Mouse (Mus musculus): ENCODE results near the gene Ucp1. TPM values are rescaled to one million over a fixed set of nuclear protein-coding genes. Genes with fewer than 3 reads are reported as not detected.

The Ucp1 gene
- total RNA-seq (2014; fragmentation: Nextera tagmentation) (not detected in 2 replicates), total RNA-seq (2017) (not detected in 2 replicates), polyA plus RNA-seq (2012) (not detected in 2 replicates)

GRCm38 (mm10) chr8:83290176-83290575, at the start of gene Ucp1:
Ucp1 (plus strand) TSS chr8:83290352.
- Histone ChIP-seq H3K27me3 (ENCODE audit: insufficient read depth, low read length) (peaks cover 26% of the 10 kb centered on the region), H3K9me3 (replicated peaks) (no peaks in the 10 kb centered on the region), H3K4me3 (ENCODE audit: low read depth, low read length) (no peak within 1 kb of the TSS), H3K4me1 (ENCODE audit: insufficient read depth, low read depth, low read length) (peaks cover 3% of the 10 kb centered on the region; the same call in 1 of the 2 replicates), H3K36me3 (replicated peaks) (no peaks in the 10 kb centered on the region)
- ATAC-seq (ENCODE audit: extremely low read depth, insufficient number of reproducible peaks, low FRiP score, poor library complexity, severe bottlenecking) (no peak), DNase-seq (ENCODE audit: low spot score) (no peak)
- TF ChIP-seq POLR2AphosphoS5 (IDR thresholded peaks at IDR 0.05; ENCODE audit: insufficient replicate concordance, low read depth, low read length) (no peak), CTCF (IDR thresholded peaks at IDR 0.05; ENCODE audit: low read depth, low read length) (no peak), GATA2 (IDR thresholded peaks at IDR 0.05; ENCODE audit: borderline replicate concordance, low read depth, low read length) (no peak), GATA1 (IDR thresholded peaks at IDR 0.05; ENCODE audit: borderline replicate concordance, low read length) (no peak), TAL1 (conservative IDR thresholded peaks at IDR 0.05; ENCODE audit: low read depth, low read length) (no peak)

- no peak for DNase-seq (ENCODE audit: low spot score)
- TF ChIP-seq GATA2 (IDR thresholded peaks at IDR 0.05; ENCODE audit: borderline replicate concordance, low read depth, low read length), result no peak
- TF ChIP-seq CTCF (IDR thresholded peaks at IDR 0.05; ENCODE audit: low read depth, low read length), result no peak
- TF ChIP-seq POLR2AphosphoS5 (IDR thresholded peaks at IDR 0.05; ENCODE audit: insufficient replicate concordance, low read depth, low read length), result no peak
- TF ChIP-seq TAL1 (conservative IDR thresholded peaks at IDR 0.05; ENCODE audit: low read depth, low read length), result no peak
- no peak for TF ChIP-seq GATA1 (IDR thresholded peaks at IDR 0.05; ENCODE audit: borderline replicate concordance, low read length)
- H3K27me3 ChIP-seq (ENCODE audit: insufficient read depth, low read length), result peaks cover 5% of the 10 kb centered on the region; the same call in 1 of the 2 replicates
- ATAC-seq (ENCODE audit: extremely low read depth, insufficient number of reproducible peaks, low FRiP score, poor library complexity, severe bottlenecking), result no peak
- no peaks in the 10 kb centered on the region for H3K36me3 ChIP-seq (replicated peaks)
- H3K4me1 ChIP-seq (ENCODE audit: insufficient read depth, low read depth, low read length), result no peaks in the 10 kb centered on the region
- no peaks in the 10 kb centered on the region for H3K9me3 ChIP-seq (replicated peaks)
- no peak overlapping the region for H3K4me3 ChIP-seq (ENCODE audit: low read depth, low read length)
These were observed 46.0 kb upstream of the Ucp1 start for GRCm38 (mm10) chr8:83244151-83244550.

- Histone ChIP-seq H3K4me3 (ENCODE audit: low read depth, low read length) (no peak overlapping the region), H3K4me1 (ENCODE audit: insufficient read depth, low read depth, low read length) (no peaks in the 10 kb centered on the region), H3K27me3 (ENCODE audit: insufficient read depth, low read length) (peaks cover 12% of the 10 kb centered on the region), H3K9me3 (replicated peaks) (no peaks in the 10 kb centered on the region), H3K36me3 (replicated peaks) (no peaks in the 10 kb centered on the region)
- ATAC-seq (ENCODE audit: extremely low read depth, insufficient number of reproducible peaks, low FRiP score, poor library complexity, severe bottlenecking) (no peak), DNase-seq (ENCODE audit: low spot score) (no peak)
- TF ChIP-seq GATA1 (IDR thresholded peaks at IDR 0.05; ENCODE audit: borderline replicate concordance, low read length), result no peak
- TF ChIP-seq GATA2 (IDR thresholded peaks at IDR 0.05; ENCODE audit: borderline replicate concordance, low read depth, low read length), result no peak
- no peak for TF ChIP-seq TAL1 (conservative IDR thresholded peaks at IDR 0.05; ENCODE audit: low read depth, low read length)
- TF ChIP-seq POLR2AphosphoS5 (IDR thresholded peaks at IDR 0.05; ENCODE audit: insufficient replicate concordance, low read depth, low read length), result no peak
- no peak for TF ChIP-seq CTCF (IDR thresholded peaks at IDR 0.05; ENCODE audit: low read depth, low read length)
These were observed 39.3 kb upstream of the Ucp1 start for GRCm38 (mm10) chr8:83250858-83251257.

GRCm38 (mm10) chr8:83251362-83252246, 38.5 kb upstream of the Ucp1 start:
- Histone ChIP-seq H3K4me3 (ENCODE audit: low read depth, low read length) (no peak overlapping the region), H3K9me3 (replicated peaks) (no peaks in the 10 kb centered on the region), H3K4me1 (ENCODE audit: insufficient read depth, low read depth, low read length) (no peaks in the 10 kb centered on the region), H3K27me3 (ENCODE audit: insufficient read depth, low read length) (peaks cover 12% of the 10 kb centered on the region), H3K36me3 (replicated peaks) (no peaks in the 10 kb centered on the region)
- no peak for DNase-seq (ENCODE audit: low spot score)
- no peak for ATAC-seq (ENCODE audit: extremely low read depth, insufficient number of reproducible peaks, low FRiP score, poor library complexity, severe bottlenecking)
- TF ChIP-seq POLR2AphosphoS5 (IDR thresholded peaks at IDR 0.05; ENCODE audit: insufficient replicate concordance, low read depth, low read length), result no peak
- no peak for TF ChIP-seq TAL1 (conservative IDR thresholded peaks at IDR 0.05; ENCODE audit: low read depth, low read length)
- TF ChIP-seq GATA1 (IDR thresholded peaks at IDR 0.05; ENCODE audit: borderline replicate concordance, low read length), result no peak
- TF ChIP-seq CTCF (IDR thresholded peaks at IDR 0.05; ENCODE audit: low read depth, low read length), result no peak
- no peak for TF ChIP-seq GATA2 (IDR thresholded peaks at IDR 0.05; ENCODE audit: borderline replicate concordance, low read depth, low read length)

GRCm38 (mm10) chr8:83252791-83253190, 37.4 kb upstream of the Ucp1 start:
- H3K36me3 ChIP-seq (replicated peaks), result no peaks in the 10 kb centered on the region
- ATAC-seq (ENCODE audit: extremely low read depth, insufficient number of reproducible peaks, low FRiP score, poor library complexity, severe bottlenecking) (no peak), DNase-seq (ENCODE audit: low spot score) (no peak)

GRCm38 (mm10) chr8:83257631-83258030, 32.5 kb upstream of the Ucp1 start:
- Histone ChIP-seq H3K9me3 (replicated peaks) (no peaks in the 10 kb centered on the region), H3K27me3 (ENCODE audit: insufficient read depth, low read length) (peaks cover 17% of the 10 kb centered on the region), H3K36me3 (replicated peaks) (no peaks in the 10 kb centered on the region), H3K4me1 (ENCODE audit: insufficient read depth, low read depth, low read length) (peaks cover 3% of the 10 kb centered on the region; the same call in 1 of the 2 replicates), H3K4me3 (ENCODE audit: low read depth, low read length) (no peak overlapping the region)
- DNase-seq (ENCODE audit: low spot score) (no peak), ATAC-seq (ENCODE audit: extremely low read depth, insufficient number of reproducible peaks, low FRiP score, poor library complexity, severe bottlenecking) (no peak)
- TF ChIP-seq GATA1 (IDR thresholded peaks at IDR 0.05; ENCODE audit: borderline replicate concordance, low read length) (no peak), POLR2AphosphoS5 (IDR thresholded peaks at IDR 0.05; ENCODE audit: insufficient replicate concordance, low read depth, low read length) (no peak), GATA2 (IDR thresholded peaks at IDR 0.05; ENCODE audit: borderline replicate concordance, low read depth, low read length) (no peak), CTCF (IDR thresholded peaks at IDR 0.05; ENCODE audit: low read depth, low read length) (no peak), TAL1 (conservative IDR thresholded peaks at IDR 0.05; ENCODE audit: low read depth, low read length) (no peak)

More at GRCm38 (mm10) chr8:83252791-83253190, 37.4 kb upstream of the Ucp1 start:
- no peaks in the 10 kb centered on the region for H3K9me3 ChIP-seq (replicated peaks)
- no peak overlapping the region for H3K4me3 ChIP-seq (ENCODE audit: low read depth, low read length)
- no peak for TF ChIP-seq CTCF (IDR thresholded peaks at IDR 0.05; ENCODE audit: low read depth, low read length)
- TF ChIP-seq POLR2AphosphoS5 (IDR thresholded peaks at IDR 0.05; ENCODE audit: insufficient replicate concordance, low read depth, low read length), result no peak
- peaks cover 12% of the 10 kb centered on the region for H3K27me3 ChIP-seq (ENCODE audit: insufficient read depth, low read length)
- no peaks in the 10 kb centered on the region for H3K4me1 ChIP-seq (ENCODE audit: insufficient read depth, low read depth, low read length)

Data from G1E (cell line).